Mouse (Mus musculus): ENCODE measurements at regions not wholly inside any gene's neighbourhood (a gene's known extent, or its start where the extent isn't known, plus 50 kb on each side); places are given as distances from the start of the nearest gene placed in this dataset.

DNA sequence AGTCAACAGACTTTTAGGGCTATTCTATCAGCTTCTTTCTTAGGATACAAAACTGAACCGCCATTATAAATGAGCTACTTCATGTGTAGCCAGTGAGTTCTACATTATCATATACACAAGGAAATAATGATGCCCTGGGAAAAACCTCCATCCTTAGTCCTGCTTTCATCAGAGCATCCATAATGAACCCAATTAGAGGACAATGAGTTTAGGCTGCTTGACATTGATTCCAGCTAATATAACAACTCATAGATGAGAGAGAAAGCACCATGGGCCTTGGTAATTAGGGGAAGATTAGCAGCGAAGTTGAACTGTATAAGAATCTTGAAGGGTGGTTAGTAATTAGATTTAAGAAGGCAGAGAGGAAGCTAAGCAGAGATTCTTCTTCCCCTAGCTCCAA is 405.7 kb downstream of the Ipmk start:
- no peak for DNase-seq (ENCODE audit: low spot score in 2 of 2)

DNA sequence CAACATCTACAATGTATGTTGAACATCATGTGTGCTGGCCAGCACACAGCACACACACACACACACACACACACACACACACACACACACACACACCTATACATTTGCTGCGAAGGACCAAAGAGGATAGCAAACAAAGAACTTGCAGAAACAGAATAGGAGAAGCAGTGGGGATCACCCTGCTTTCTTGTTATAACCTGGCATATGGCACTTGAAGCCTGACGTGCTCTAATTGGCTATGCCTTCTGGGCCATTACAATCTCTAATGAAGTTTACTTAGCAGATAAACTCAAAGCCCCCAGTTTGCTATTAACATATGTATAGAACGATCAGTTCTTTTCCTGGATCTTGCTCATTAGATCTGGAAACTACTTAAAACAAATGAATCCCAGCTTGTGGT is 407.2 kb downstream of the Ipmk start:
- no peak for DNase-seq (ENCODE audit: low spot score in 2 of 2)

DNA sequence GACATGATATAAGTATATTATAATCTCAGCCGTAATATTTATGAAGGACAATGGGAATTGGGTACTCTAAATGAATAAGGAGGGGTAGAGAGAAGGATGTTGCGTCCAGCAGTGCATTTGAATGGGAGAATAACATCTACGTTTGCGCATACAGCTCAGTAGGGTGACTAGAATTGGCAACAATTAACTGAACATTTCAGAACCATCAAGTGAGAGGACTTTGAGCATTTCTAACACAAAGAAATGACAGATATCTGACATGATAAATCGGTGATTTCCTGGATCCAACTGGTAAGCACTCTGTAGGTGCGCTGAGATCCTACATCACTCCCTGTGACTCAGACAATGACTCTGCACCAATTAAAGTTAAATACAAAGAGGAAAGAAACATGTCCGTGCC is 431.3 kb downstream of the Ipmk start:
- DNase-seq (ENCODE audit: low spot score in 2 of 2): no peak

DNA sequence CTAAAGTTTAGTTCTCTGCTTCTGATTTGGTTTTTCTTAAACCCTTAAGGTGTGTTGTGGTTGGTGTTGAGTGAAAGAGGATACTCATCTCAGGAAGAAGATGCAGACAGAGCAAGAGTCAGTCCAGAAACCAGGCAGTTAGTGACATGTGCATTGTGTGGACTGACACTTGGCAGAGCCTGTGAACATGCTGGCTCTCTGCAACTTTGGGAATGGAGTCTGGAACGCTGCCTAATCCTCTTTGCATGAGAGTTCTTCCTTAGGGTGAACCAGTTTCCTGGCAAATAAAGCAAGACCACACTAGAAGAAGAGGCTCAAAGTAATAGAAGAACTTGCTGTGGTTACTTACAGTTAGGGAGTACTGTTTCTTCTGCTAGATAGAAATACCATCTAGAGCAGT is 441.7 kb downstream of the Ipmk start:
- no peak for DNase-seq (ENCODE audit: low spot score in 2 of 2)

DNA sequence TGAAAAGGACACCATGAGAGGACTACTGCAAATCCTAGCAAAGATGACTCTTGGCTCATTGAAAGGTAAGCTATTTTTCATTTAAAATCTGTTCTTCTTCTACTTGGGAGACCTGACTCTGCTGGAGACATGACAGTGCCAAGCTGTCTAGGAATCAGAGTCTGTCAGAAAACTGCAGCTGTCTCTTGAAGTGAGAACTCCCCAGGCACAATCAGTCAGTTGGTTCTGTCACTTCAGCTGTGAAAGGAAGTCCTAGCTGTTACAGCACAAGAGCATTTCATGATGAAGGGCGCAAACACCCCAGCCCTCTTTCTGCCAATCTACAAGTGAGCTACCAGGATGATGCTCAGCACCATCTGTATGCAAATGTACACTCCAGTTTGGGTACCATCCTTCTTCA is 442.4 kb downstream of the Ipmk start:
- DNase-seq (ENCODE audit: low spot score in 2 of 2): no peak

DNA sequence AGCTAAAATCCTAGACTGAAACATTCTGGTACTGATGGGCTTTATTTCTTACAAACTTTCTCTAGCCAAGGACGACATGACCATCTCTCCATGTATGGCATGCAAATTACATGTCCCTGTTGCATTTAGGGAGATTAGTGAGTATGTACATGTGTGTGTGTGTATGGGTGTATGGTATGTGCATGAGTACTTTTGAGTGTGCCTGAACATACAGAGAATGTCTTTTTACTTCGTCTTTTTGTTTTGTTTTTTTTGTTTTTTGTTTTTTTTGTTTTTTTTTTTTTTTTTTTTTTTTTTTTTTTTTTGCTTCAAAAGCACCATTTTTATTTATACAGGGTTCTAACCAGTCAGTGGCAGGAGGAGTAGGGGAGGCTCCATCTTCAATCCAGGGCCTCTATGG is 451.1 kb downstream of the Ipmk start:
- DNase-seq (ENCODE audit: low spot score in 2 of 2): no peak

DNA sequence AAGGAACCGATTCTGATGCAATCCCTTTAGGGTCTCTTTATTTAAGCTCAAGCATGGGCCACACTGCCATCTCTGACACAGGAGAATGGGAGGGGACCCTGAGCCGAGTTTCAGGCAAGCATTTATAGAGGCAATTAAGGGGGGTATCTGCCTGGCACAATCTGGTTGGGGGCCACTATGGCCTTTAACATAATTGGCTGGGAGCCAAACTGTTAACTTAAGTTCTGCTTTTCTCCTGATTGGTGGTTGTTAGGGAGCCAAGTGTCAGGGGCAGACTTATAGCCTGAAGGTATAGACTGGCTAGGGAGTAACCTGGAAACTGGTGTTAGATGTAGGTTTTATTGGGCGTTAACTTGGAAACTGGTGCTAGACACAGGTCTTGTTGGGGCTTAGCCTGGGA is 454.9 kb downstream of the Ipmk start:
- DNase-seq (ENCODE audit: low spot score in 2 of 2): no peak

DNA sequence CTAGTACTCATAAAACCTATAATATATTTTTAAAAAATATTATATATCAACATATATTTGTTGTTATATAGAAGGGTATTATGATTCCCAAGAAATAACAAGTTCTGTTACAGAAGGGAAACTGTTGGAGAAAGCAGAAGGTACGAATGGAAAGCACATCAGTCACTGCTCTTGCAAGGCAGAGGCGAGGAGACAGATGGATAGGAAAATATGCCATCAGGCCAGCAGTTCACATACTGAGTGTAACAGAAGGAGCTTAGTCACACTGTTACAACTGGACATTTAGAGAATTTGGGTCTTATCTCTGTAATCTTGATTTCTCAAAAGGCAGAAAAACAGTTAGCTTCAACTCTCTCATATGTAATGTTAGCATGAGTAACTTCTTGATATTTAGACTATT is 485.1 kb downstream of the Ipmk start:
- peak in 1 of 2 experiments; percentile 5 for DNase-seq (ENCODE audit: low spot score in 2 of 2)

DNA sequence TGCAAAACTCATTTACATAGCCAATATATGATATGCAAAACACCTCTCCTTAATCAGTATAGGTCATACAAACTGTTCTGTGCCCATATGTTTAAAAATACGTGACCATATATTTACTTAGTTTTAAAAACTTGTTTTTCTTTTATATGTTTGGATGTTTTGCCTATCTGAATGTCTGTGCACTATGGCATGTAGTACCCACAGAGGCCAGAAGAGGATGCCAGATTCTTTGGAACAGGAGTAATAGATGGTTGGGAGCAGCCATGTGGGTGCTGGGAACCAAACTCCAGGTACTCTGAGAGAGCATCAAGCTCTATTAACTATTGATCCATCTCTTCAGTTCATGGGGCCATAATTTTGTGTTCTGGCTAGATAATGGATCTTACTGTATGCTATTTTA is 487.5 kb downstream of the Ipmk start:
- no peak for DNase-seq (ENCODE audit: low spot score in 2 of 2)

DNA sequence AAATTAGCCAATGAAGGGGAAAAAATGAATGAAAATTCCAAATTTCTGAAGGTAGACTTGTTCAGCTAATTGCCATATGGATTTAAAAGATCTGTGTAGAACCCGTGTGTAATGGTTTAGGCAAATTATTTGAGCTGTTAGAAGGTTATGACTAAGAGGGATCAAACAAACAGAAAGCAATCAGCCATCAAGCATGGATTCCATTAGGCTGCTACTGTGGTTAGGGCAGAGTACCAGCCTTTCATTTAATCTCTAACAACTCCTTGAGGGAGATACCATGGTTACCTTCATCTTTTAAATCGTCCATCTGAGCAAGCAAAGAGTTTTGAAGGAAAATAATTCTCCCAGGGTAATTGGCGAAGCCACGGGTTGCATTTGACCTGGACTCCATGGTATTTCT is 509.5 kb downstream of the Ipmk start:
- no peak for DNase-seq (ENCODE audit: low spot score in 2 of 2)

DNA sequence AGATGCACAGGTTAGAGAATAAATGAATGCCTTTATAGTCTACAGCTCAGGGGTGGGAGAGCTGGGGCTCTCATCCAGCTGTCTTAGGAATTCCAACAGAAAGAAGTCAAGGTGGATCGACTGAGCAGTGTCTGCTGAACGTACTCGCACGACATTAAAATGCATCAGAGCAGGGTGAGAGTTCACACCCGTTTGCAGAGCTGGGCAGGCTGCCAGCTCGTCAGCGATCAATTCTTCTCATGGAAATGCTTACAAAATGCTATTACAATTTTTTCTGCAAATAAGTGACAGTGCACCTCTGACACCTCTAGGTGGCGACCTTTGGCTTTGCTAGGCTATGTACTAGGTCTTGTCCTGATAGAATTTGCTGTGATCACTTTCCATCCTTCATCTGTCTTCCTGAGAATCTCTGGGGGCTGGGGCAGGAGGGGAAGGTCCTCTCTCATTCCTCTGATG is 510.0 kb downstream of the Ipmk start:
- DNase-seq (ENCODE audit: low spot score in 2 of 2): peak; percentile 57 to 76

DNA sequence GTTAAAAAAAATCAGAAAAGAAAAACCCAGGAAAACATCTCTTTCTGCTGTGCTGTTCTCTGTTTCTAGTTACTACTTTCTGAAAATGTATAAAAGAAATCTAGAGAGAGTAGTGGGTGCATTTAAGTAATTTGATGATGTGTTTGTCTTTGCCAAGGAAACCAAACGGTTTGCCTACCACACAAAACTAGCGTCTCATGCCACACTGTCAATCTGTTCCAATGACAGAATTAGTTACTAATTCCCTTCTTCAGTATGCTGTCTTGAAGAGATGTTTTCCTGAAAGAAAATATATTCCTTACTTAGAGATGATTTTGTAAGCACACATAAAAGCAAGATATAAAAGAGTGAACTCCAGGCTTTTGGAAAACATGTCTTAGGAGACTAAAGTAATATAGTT is 546.2 kb downstream of the Ipmk start:
- DNase-seq (ENCODE audit: low spot score in 2 of 2): no peak

DNA sequence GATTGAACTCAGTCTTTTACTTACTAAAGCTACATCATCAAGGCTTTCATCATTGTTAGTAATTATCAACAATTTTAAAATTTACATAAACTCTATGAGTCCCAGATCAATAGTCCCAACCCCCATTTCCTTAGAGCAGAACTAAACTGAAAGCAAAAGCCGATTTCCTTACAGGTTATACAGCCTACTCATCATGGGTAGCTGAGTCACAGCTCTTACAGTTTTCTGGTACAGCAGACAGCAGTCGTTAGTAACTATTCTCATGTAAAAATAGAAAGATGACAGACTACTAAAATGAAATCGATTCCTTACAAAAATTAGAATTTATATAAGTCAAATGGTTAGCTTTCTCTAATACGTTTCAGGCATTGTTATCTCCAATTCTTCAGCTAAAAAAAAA is 557.5 kb downstream of the Ipmk start:
- no peak for DNase-seq (ENCODE audit: low spot score in 2 of 2)

Data from frontal cortex, postnatal 36 days (tissue).